Mouse (Mus musculus): Measurements from ENCODE around the gene Lrmda.

Lrmda gene

DNA sequence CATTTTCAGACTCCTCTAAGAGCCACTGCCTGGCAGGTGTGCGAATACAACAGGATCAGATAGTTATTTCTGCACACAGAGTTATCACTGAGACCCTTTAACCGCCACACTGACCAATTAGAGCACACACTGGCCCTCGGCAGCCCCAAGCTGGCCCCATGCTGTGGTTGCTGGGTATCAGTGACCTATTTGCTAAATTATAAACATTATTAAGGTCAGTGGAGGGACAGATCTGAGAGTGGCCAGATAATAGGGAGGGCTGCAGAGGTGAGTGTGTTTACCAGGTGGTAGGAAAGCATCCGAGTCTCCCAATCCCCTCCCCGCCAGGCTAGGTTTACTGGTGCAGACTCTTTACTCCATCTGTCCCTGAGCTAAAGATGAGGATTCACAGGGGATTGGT, 553.0 kb downstream of the Lrmda start:
- POLR2A ChIA-PET, result no interaction called here
- CTCF ChIA-PET, result no interaction called here

DNA sequence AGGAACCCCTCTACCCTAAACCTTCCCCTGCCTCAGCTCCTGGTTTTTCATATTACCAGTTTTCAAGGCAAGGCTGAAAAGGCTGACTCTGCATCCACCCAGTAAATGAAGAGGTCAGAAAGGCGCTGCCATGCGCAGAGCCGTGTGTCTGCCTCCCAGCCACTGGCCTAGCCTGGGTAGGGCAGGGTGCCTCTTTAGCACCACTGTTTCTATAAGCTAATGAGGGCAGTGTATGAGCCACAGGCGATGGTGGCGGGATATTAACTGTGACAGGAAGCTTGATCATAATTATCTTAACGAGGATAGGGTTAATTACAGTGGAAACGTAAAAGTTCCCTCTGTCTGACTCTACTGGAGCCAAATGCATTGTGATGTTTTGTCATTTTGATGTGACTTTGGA, 554.1 kb downstream of the Lrmda start:
- POLR2A ChIA-PET, result no interaction called here
- CTCF ChIA-PET, result interaction anchor here in 1 of 4 experiments (0.7 kb wide), 1 partner anchor 28 kb away, joined by 3 read pairs; no protein-coding TSS in a partner anchor

DNA sequence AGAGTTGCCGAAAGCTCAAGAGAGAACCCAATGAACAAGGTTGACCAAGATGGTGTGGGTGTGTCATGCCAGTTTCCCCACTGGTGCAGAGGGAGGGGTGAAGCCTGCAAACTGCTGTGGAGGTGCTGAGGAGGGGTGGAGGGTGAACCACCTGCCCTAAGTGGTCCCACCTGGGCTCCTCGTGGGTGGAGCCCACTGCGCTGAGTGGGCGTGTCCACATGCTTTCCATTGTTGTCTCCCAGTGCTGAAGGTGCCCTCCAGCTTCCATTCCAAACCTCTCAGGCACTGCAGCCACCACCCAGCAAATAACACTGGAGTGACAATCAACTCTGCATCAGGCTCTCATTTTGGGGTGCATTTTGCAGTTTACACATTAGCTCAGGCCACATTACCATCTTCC, 554.5 kb downstream of the Lrmda start:
- CTCF ChIA-PET, result no interaction called here
- POLR2A ChIA-PET, result no interaction called here

DNA sequence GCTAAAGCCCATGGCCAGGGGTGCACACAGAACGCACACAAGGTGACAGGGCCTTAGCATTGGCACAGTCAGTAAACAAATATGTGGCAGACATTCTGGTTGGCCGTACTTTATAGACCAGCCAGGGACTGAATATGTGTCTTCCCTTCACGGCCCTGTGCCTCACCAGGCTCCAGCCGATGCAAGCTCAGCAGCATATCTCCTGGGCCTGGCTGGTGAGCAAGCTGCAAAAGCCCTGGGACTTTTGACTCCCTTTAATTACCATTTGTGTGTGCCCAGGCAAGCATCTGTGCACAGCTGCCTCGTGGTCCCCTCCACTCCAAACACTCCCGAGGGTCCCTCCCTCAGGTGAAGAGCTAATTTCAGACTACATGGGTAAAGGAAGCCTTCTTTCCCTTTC, 556.9 kb downstream of the Lrmda start:
- ChIA-PET CTCF (interaction anchor here (0.5 to 3.2 kb wide), 4 partner anchors 24 to 608 kb away, joined by 3 to 11 read pairs (median 6); no protein-coding TSS in a partner anchor), POLR2A (no interaction called here)

DNA sequence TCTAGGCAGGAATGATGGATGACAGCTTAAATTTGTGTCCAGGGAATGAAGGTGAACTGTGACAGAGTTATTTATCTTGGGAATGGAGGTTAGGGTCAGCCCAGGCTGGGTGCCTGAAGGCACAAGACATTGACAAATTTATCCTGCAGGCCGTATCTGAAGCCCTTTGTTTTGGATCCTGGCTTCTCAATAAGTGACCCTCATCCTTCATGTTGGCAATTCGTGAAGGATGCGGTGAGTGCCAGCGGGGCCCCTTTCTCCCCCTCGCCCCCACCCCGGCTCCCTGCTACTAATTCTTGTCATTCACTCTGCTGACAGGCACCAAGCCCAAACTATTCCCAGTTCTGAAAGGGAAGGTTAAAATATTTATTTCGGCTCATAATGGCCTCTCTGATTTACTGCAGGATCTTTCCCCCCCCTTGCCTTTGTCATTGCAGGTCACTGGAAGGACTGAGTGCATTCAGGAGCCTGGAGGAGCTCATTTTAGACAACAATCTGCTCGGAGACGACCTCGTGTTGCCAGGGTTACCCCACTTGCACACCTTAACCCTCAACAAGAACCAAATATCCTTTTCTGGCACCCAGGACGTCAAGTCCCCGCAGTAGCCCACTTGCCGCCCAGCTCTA, 558.0 kb downstream of the Lrmda start:
- ChIA-PET POLR2A (no interaction called here), CTCF (interaction anchor here (0.6 to 3.2 kb wide), 14 partner anchors 8 to 617 kb away, joined by 3 to 11 read pairs (median 4); no protein-coding TSS in a partner anchor)

DNA sequence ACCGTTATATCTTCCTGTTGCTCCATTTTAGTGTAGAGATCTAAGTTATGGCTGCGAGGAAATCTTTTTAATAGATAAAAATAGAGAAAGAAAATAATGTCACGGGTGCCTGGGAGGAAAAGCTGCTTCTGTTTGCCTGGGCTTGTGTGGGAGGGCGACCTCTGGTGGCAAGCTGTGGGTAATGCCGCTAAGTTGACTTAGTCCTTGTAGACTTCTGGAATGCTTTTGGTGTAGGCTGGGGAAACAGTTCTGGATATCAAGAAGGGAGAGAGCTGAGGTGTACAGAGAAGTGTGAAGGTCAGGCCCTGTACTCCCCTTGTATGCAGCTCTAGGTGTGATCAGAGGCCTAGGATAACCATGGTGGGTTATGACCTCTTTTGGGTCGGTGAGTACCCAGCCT, 558.7 kb downstream of the Lrmda start:
- ChIA-PET POLR2A (no interaction called here), CTCF (interaction anchor here (0.6 to 3.2 kb wide), 15 partner anchors 9 to 617 kb away, joined by 3 to 11 read pairs (median 3); no protein-coding TSS in a partner anchor)

DNA sequence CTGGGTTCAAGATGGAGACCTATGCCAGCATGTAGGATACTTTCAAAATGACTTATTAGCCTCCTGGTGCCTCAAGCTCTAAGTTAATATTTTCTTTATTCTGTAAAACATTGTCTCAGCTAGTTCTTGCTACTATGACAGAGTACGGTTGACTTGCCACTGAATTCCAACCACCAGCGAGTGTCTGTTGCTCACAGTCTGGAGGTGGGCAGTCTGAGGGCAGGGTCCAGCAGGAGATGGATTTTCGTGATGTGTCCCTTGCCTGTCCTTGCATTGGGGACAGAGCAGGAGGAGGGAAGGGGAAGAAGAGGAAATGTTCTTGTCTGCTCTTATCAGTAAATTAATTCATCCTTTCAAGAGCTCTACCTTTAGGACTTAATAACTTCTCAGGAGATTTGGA, 559.5 kb downstream of the Lrmda start:
- ChIA-PET CTCF (interaction anchor here in 2 of 4 experiments (0.6 to 3.2 kb wide), 4 partner anchors 8 to 610 kb away, joined by 3 to 11 read pairs (median 4); no protein-coding TSS in a partner anchor), POLR2A (no interaction called here)

DNA sequence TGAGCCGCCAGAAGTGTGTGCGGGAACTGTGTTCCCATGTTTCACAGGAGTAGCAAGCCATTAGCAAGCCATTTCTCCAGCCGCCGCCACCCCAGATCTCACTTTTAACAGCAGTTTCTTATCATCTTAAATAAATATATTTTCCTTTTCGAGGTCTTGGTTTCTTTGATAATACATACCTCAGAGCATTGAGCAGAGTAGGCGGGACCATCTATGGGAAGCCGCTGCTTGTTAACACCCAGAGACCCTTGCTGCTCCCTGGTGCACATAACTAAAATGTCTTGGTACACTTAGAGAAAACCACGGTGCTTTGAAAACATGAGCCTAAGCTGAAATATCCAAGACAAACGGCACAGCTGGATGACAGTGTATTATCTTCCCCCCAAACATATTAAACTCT, 562.6 kb downstream of the Lrmda start:
- POLR2A ChIA-PET, result no interaction called here
- CTCF ChIA-PET, result no interaction called here

DNA sequence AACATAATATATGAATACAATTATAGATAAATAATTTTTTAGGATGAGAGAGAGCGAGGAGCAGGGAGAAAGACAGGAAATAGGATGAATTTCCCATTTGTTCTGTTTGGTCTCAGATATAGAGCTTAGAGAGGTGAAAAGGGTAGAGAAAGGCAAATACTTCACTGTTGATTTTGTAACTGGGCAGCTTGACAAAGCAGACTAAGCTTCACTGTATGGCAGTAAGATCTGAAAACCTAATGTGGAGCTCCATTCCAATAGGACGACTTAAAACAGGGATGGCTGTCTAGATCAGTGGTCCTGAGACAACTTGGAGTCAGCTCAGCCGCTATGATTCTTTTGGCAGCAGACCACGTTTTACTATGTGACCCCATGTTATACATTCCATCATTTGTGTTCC, 566.8 kb downstream of the Lrmda start:
- POLR2A ChIA-PET, result interaction anchor here in 1 of 4 experiments (1.7 kb wide), 1 partner anchor 14 kb away, joined by 4 read pairs; no protein-coding TSS in a partner anchor
- CTCF ChIA-PET, result interaction anchor here in 1 of 4 experiments (1.8 kb wide), 1 partner anchor 8 kb away, joined by 5 read pairs; no protein-coding TSS in a partner anchor

DNA sequence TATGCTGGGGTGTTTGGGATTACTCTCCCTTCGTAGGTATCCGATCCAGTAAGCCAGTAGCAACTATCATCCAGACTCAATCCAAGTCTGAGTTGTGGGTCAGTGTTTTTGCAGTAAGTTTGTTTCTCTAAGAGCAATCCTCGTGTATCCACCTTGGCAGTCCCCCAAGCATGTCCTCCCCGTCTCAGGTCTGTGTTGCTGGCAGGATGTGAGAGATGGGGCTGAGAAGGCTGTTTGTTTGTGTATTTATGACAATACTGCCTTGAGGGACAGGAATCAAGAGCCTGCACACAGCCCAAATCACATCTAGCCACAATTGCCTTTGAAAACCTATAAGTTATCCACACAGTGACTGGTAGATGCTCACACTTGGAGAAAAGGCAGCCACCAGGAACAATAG, 567.3 kb downstream of the Lrmda start:
- CTCF ChIA-PET, result interaction anchor here in 1 of 4 experiments (1.8 kb wide), 1 partner anchor 9 kb away, joined by 5 read pairs; no protein-coding TSS in a partner anchor

DNA sequence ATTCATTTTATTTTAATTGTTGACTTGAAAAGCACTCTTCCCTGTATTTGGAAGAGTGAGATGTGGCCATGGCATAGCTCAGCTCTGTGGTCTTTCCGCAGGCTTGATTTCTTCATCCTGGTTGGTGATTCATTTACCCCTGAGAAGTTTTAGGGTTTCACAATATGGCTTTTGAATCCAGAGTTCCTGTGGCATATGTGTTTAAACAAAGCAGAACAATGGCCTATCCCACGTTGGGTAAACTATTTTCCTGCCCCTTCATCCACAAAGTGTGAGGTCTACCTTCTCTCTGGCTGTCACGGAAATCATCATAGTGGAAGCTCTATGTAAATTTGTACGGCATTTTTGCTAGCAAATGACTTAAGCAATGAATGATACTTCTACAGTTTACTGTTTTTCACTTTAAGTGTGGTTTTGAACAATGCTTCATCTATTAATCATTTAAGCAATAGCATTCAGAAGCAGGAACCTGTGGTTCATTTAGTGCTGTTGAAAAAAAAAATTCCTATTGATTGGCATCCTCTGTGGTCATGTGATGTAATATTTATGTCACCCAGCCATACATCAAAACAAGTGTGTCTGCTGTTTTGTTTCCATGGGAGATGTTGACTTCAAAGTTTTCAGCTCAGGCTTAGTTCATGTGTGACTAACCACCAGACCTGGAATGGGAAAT, 567.9 kb downstream of the Lrmda start:
- ChIA-PET POLR2A (interaction anchor here in 1 of 4 experiments (1.7 kb wide), 1 partner anchor 13 kb away, joined by 4 read pairs; no protein-coding TSS in a partner anchor), CTCF (interaction anchor here in 1 of 4 experiments (1.8 kb wide), 1 partner anchor 9 kb away, joined by 5 read pairs; no protein-coding TSS in a partner anchor)

More for the DNA sequence above, 567.3 kb downstream of the Lrmda start:
- POLR2A ChIA-PET, result interaction anchor here in 1 of 4 experiments (1.7 kb wide), 1 partner anchor 14 kb away, joined by 4 read pairs; no protein-coding TSS in a partner anchor

DNA sequence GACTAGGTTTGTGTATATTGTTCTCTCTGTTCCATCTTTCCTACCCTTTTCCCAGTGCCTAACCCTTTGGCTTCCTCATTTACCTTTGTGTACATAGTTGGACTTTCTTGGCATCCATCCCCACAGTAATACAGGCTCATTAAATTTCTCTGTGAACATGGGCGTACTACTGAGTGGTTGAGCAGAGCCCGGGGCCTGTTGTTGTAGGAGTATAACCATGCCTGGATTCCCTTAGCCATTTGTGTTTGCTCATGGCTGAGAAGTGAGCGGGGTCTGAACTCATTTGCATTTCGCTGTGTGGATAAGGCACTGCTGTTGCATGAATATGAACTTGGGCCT, 568.4 kb downstream of the Lrmda start:
- ChIA-PET POLR2A (interaction anchor here in 1 of 4 experiments (1.7 kb wide), 1 partner anchor 13 kb away, joined by 4 read pairs; no protein-coding TSS in a partner anchor), CTCF (no interaction called here)

DNA sequence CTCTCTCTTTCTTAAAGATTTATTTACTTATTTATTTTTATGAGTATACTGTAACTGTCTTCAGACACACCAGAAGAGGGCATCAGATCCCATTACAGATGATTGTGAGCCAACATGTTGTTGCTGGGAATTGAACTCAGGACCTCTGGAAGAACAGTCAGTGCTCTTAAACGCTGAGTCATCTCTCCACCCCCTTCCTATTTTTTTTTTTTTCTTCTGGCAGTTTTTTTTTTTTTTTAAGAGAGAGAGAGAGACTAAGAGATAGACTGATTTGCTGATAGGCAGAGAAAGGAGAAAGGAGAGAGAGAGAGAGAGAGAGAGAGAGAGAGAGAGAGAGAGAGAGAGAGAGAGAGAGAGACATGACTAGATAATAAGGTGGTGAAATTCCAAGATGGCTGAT, 568.9 kb downstream of the Lrmda start:
- ChIA-PET CTCF (interaction anchor here in 2 of 4 experiments (0.6 to 0.7 kb wide), 2 partner anchors 712 to 1233 kb away, joined by 3 to 6 read pairs; no protein-coding TSS in a partner anchor), POLR2A (interaction anchor here in 1 of 4 experiments (0.5 kb wide), 1 partner anchor 495 kb away, joined by 5 read pairs; no protein-coding TSS in a partner anchor)

DNA sequence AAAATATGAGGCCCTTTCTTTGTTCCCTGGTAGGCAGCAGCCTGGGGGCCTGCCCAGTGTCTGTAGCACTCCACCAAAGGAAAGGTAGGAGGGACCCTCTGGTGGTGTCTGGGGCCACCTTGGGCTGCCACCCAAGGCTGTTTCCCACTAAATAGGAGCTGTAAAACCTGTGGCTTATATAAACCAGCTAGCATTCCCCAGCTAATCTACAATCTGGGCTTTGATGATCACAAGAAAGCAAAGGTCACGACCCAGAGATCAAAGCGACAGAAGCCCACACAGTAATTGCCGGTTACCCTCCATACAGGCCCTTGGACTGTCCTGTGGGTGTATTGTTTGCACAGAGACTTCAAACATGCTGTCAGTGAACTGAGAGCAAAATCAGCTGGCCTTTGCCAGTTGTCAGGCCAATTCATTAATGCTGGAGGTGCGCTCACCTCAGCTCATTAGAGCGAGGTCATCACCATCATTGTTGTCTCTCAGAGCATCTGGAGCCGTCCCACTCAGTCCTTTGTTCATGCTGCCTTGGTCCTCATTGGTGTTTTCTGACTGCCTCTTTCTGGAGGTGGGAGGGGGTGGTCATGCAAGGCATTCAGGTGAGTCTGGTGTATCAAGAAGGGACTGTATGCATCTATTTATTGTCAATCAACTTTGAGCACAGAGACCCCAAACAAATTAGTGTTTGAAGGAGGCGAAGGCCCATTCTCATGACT, 570.1 kb downstream of the Lrmda start:
- POLR2A ChIA-PET, result no interaction called here
- CTCF ChIA-PET, result no interaction called here

DNA sequence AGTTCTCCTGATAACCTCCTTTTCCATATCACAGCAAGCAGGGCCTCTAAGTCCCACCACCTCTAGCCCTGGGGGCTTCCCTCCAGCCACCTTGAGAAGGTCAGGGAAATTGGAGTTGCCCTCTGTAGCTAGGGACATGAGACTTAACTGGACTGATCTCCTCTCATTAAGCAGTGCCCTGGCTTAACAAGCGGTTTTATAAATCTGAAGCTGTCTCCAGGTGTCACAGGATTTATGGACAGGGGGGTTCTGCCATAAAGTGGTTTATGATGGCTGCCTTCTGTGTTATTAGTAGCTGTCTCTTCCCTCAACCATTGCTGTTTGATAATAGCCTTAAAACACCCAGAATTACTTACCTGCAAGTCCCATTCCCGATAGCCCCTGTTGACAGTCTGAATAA, 571.7 kb downstream of the Lrmda start:
- ChIA-PET POLR2A (interaction anchor here in 1 of 4 experiments (0.6 kb wide), 1 partner anchor 158 kb away, joined by 3 read pairs; no protein-coding TSS in a partner anchor), CTCF (interaction anchor here in 2 of 4 experiments (0.7 to 1.3 kb wide), 2 partner anchors 13 to 622 kb away, joined by 3 to 4 read pairs; no protein-coding TSS in a partner anchor)

DNA sequence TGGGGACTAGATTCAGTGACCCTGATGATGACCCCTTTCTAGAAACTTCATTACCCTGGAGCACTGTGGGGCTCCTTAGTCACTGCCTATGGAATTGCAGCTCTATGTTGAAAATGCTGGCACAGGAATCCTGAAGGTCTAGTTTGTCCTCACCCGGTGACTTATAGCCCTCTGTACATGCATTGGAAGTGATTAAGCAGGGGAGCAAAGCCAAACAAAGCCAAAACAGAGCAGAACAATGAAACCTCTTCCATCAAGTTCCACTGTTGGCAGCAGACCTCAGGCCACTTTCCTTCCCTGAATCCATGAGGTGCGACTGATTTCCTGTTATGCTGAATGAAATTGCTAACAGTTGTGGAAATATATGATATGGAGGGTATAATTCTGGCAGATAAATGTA, 578.0 kb downstream of the Lrmda start:
- CTCF ChIA-PET, result no interaction called here
- POLR2A ChIA-PET, result no interaction called here

DNA sequence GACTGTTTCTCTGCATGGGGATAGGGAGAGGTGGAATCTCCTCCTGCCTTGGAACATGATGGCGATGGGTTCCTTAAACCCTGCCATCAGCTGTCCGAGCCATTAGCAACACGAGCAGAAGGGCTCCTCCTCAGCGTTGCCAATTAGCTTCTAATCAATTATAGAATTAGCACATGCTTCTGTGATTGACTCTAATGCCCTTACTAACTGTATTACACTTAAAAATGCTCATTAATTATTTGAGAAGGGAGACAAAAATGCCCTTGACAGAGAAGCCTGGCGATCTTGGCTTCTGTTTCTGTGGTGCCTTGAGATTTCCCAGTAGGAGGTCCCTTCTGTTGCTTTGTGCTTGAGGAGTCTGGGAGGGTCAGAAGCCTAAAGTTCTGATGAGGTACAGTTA, 579.1 kb downstream of the Lrmda start:
- CTCF ChIA-PET, result no interaction called here
- POLR2A ChIA-PET, result no interaction called here

DNA sequence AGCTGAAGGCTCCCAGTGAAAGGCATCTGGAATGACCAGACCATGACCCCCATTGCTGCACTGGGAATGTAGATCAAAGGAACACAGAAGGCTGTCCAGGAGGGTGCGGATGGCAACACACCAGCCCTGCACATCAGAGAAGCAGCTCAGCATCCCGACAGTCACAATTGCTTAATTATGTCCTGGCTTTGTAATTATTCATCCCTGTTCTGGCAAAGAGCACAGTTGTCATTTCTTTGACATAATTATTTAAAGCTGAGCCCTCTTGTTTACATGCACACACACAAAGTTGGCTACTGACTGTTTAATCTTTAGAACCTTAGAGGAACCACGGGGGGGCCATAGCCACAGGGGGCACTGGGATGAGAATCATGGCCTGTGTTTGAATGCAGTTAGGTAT, 580.7 kb downstream of the Lrmda start:
- CTCF ChIA-PET, result interaction anchor here in 2 of 4 experiments (0.7 kb wide), 2 partner anchors 23 to 1986 kb away, joined by 3 to 4 read pairs; no protein-coding TSS in a partner anchor

DNA sequence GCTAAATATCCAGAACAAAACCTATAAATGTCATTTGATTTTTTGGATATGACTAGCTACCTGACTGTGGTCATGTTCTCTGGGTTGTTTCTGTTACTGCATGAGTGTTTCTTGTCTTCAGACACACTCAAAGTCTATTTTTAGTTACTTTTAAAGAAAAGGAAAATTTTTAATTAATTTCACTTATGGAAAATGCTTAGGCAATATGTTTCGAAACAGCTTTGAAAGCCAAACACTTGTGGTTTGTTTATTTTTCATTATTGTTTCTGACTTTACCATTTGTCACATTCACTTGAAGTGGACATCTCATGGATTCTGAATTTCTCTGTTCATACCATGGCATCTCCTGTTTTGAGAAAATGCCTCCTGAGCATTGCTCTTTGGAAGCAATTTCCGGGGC, 582.8 kb downstream of the Lrmda start:
- ChIA-PET CTCF (no interaction called here), POLR2A (no interaction called here)

More for the DNA sequence above, 580.7 kb downstream of the Lrmda start:
- POLR2A ChIA-PET, result interaction anchor here in 1 of 4 experiments (1.8 kb wide), 1 partner anchor 13 kb away, joined by 4 read pairs; no protein-coding TSS in a partner anchor
